Mouse (Mus musculus) bone marrow, adult 2 months (tissue): Measurements from ENCODE around the gene Ssh1. TPM values are rescaled to one million over a fixed set of nuclear protein-coding genes. Genes with fewer than 3 reads are reported as not detected.

Experiments
- H3K27ac ChIP-seq: fragments of 200-500 bp; 2 replicates; pipeline ENCODE4 v1.5.1; 2012; ENCODE audit warnings: low read depth, mild to moderate bottlenecking, control low read depth, inconsistent platforms, low read length; ENCODE audit not compliant: control insufficient read depth, poor library complexity, insufficient read depth
- H3K4me1 ChIP-seq: fragments of 200-500 bp; 2 replicates; pipeline ENCODE4 v1.6.1; 2011; ENCODE audit warnings: low read length; ENCODE audit not compliant: control insufficient read depth, insufficient read depth
- H3K4me3 ChIP-seq: fragments of 200-500 bp; replicated peaks from 2 replicates; pipeline ENCODE3; 2011; ENCODE audit warnings: mild to moderate bottlenecking, low read depth, low read length, control low read depth; ENCODE audit not compliant: control insufficient read depth
- CTCF ChIP-seq: fragments of 200-500 bp; IDR thresholded peaks from 2 replicates; pipeline ENCODE4 v1.5.1; 2011; ENCODE audit warnings: low read length, control low read depth; ENCODE audit not compliant: control insufficient read depth, insufficient read depth
- POLR2A ChIP-seq: fragments of 200-500 bp; IDR thresholded peaks from 2 replicates; pipeline ENCODE4 v1.6.1; 2011; ENCODE audit warnings: low read depth, mild to moderate bottlenecking, control low read depth, low read length, borderline replicate concordance; ENCODE audit not compliant: control insufficient read depth
- WGBS: fragments of 180-500 bp; shearing (Covaris S2); methylation state at CpG from one replicate; pipeline ENCODE4 v1.1.7; 2018; 5-methylcytosine and 5-hydroxymethylcytosine counted together
- polyA plus RNA-seq: library from polyadenylated mRNA; stranded (reverse); fragments of >200 nt; gene quantifications from 2 replicates; pipeline ENCODE4 v1.2.4, GENCODE M21; 2011; ENCODE audit warnings: low replicate concordance; ENCODE audit not compliant: missing spikeins, insufficient read depth, insufficient read length

The Ssh1 gene
- polyA plus RNA-seq, 1 experiment, result 14.4 TPM

DNA sequence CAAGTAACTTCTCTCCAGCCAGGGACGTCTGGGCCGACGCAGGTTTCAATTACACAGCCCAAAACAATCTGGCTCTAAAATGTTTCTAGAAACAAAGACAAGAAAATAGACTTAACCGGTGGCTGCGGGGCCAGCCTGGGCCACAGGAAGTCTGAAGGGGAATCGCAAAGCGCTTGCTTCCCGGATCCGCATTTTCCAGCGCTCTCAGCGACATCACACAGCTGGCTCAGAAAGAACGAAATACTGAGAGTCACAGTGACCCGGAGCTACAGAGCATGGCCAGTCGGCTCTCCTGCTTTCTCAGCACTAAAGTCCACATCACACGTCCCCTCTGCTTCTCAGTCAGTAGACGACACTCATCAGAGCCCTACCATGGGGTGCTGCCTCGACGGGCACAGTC, 102.8 kb downstream of the Ssh1 start:
- Histone ChIP-seq H3K27ac (no peak overlapping the region), H3K4me3 (no peak overlapping the region), H3K4me1 (no peaks in the 10 kb centered on the region)
- no peak for TF ChIP-seq CTCF
- no peak for TF ChIP-seq POLR2A
- 88% methylated on average over 18 of the region's 18 CpGs for WGBS

DNA sequence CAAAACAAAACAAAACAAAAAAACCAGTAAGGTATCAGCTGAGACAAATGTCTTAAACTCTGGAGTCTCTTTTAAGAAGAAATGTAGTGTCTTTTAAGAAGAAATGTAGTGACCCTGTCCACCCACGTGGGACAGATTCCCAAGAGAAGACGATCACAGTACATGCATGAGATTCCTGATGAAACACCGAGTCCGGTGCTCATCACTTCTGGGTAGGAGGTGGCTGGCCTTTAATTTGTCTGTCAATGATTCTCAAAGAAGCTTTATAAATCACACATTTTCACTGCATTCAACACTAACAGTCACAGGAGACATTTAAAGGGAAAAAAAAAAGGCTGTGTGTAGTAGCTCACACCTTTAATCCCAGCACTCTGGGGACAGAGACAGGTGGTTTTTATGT, 103.8 kb downstream of the Ssh1 start:
- WGBS, result 87% methylated on average over 4 of the region's 4 CpGs
- no peak for TF ChIP-seq CTCF
- no peak for TF ChIP-seq POLR2A
- H3K4me1 ChIP-seq, result no peaks in the 10 kb centered on the region
- no peak overlapping the region for H3K27ac ChIP-seq
- H3K4me3 ChIP-seq, result no peak overlapping the region

- H3K4me1 ChIP-seq, result no peaks in the 10 kb centered on the region
- TF ChIP-seq CTCF, result no peak
- TF ChIP-seq POLR2A, result no peak
- WGBS, result 79% methylated on average over 19 of the region's 19 CpGs
- no peak overlapping the region for H3K4me3 ChIP-seq
- H3K27ac ChIP-seq, result no peak overlapping the region
Observed at GRCm38 (mm10) chr5:113889181-113889906, 104.3 kb downstream of the Ssh1 start.

GRCm38 (mm10) chr5:113888186-113888795, 105.4 kb downstream of the Ssh1 start:
- Histone ChIP-seq H3K4me3 (no peak overlapping the region), H3K27ac (no peak overlapping the region), H3K4me1 (no peaks in the 10 kb centered on the region)
- WGBS, result 87% methylated on average over 5 of the region's 5 CpGs
- no peak for TF ChIP-seq CTCF
- no peak for TF ChIP-seq POLR2A

DNA sequence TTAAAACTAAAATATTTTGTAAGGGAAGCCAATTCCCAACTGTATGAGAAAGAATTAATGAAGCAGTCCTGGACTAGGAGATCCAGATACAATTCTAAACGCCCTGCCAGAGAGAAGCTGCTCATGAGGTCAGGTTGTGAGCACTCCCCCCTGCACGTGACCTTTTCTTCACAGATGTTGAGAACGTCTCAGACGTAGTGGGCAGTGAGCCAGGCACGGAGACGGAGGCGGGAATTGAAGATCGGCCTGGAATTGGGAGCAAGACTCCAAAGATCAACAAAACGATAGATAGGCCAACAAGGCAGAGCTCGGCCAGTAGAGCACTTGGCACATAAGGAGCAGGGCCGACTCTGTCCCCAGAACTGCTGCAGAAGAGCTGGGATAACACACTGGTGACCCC, 106.6 kb downstream of the Ssh1 start:
- no peak for TF ChIP-seq POLR2A
- TF ChIP-seq CTCF, result no peak
- WGBS, result 86% methylated on average over 11 of the region's 11 CpGs
- Histone ChIP-seq H3K27ac (no peak overlapping the region), H3K4me3 (no peak overlapping the region), H3K4me1 (no peaks in the 10 kb centered on the region)

Other genes with a start within 250 kb of the Ssh1 start
- 42.7 and 57.4 TPM in 2 replicates for gene Sart3, start 221.4 kb downstream of the Ssh1 start, polyA plus RNA-seq
- gene Iscu, start 221.1 kb downstream of the Ssh1 start, polyA plus RNA-seq, result 108 and 116 TPM in 2 replicates
- 1.4 and 1.8 TPM in 2 replicates for gene Tmem119, start 193.4 kb downstream of the Ssh1 start, polyA plus RNA-seq
- gene Selplg, start 161.2 kb downstream of the Ssh1 start, polyA plus RNA-seq, result 48.2 and 146 TPM in 2 replicates
- gene Coro1c, start 85.1 kb downstream of the Ssh1 start, polyA plus RNA-seq, result 26.5 and 52.7 TPM in 2 replicates
- gene Dao, start 9.8 kb upstream of the Ssh1 start, polyA plus RNA-seq, result 1.6 TPM in 1 of 2 replicates, not detected in the other
- gene Usp30, start 71.6 kb upstream of the Ssh1 start, polyA plus RNA-seq, result 2.0 and 3.6 TPM in 2 replicates
- not detected in 2 replicates for gene Svop, start 97.7 kb upstream of the Ssh1 start, polyA plus RNA-seq
- 3.1 and 8.0 TPM in 2 replicates for gene Alkbh2, start 134.3 kb upstream of the Ssh1 start, polyA plus RNA-seq
- gene Ung, start 136.5 kb upstream of the Ssh1 start, polyA plus RNA-seq, result 7.0 and 29.5 TPM in 2 replicates
- gene Acacb, start 152.6 kb upstream of the Ssh1 start, polyA plus RNA-seq, result 0.67 and 1.7 TPM in 2 replicates